Mouse (Mus musculus) C2C12 (cell line): ENCODE data around the gene Hcst.

Source experiments
- CEBPB ChIP-seq: IDR thresholded peaks from one replicate; pipeline ENCODE4 v1.6.1; 2011; ENCODE audit warnings: low read depth, mild to moderate bottlenecking, control low read depth, moderate library complexity
- CTCF ChIP-seq: IDR thresholded peaks from one replicate; pipeline ENCODE4 v1.5.1; 2011; ENCODE audit not compliant: control insufficient read depth, insufficient read depth, insufficient read length
- FOSL1 ChIP-seq: IDR thresholded peaks from one replicate; pipeline ENCODE4 v1.8.0; 2011; ENCODE audit warnings: mild to moderate bottlenecking, low read length; ENCODE audit not compliant: poor library complexity, insufficient read depth, severe bottlenecking
- MYOD1 ChIP-seq: IDR thresholded peaks from one replicate; pipeline ENCODE4 v1.6.1; 2011; ENCODE audit warnings: low read depth; ENCODE audit not compliant: control insufficient read depth, insufficient read length
- MYOG ChIP-seq: IDR thresholded peaks from one replicate; pipeline ENCODE4 v1.6.1; 2011; ENCODE audit not compliant: control insufficient read depth, insufficient read length; ENCODE audit errors: extremely low read depth

DNA sequence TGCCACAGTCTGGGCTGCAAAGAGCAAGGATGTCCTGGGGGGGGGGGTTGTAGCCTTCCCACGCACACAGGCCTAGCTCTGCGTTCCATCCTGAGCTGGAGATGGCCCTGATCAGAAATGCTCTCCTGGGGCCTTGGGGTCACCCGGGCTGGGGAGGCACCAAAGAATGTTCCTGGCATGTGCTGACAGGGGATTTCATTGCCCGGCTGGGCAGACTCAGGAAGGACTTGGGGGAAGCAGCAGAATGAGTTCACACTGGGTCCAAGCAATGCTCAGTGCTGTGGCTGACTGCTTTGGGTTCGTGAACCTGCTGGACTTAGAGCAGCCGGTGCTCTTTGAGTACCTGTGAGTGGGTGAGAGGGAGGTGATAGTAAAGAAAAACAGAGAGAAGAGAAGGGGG is 39.8 kb upstream of the Hcst start:
- TF ChIP-seq MYOG (no peak), CTCF (no peak), FOSL1 (no peak), CEBPB (no peak), MYOD1 (no peak)
